Mouse (Mus musculus): ENCODE measurements around the gene Abhd14a.
A peak's percentile ranks its signal among the peaks of the same experiment; 100 is the strongest.

The Abhd14a gene

GRCm38 (mm10) chr9:106409096-106409495 is 38.4 kb downstream of the Abhd14a start:
- DNase-seq: no peak

GRCm38 (mm10) chr9:106406443-106407078 is 40.9 kb downstream of the Abhd14a start:
- peak; percentile 37 to 56 for DNase-seq

- peak; percentile 56 to 71 for DNase-seq
Measured at GRCm38 (mm10) chr9:106405275-106405674, 42.2 kb downstream of the Abhd14a start.

GRCm38 (mm10) chr9:106402607-106403375 is 44.7 kb downstream of the Abhd14a start:
- no peak for DNase-seq

GRCm38 (mm10) chr9:106402149-106402548 is 45.3 kb downstream of the Abhd14a start:
- no peak for DNase-seq

GRCm38 (mm10) chr9:106399808-106400207 is 47.7 kb downstream of the Abhd14a start:
- DNase-seq: no peak

GRCm38 (mm10) chr9:106398667-106399311 is 48.7 kb downstream of the Abhd14a start:
- no peak for DNase-seq

- no peak for DNase-seq
Measured at GRCm38 (mm10) chr9:106397733-106398132, 49.7 kb downstream of the Abhd14a start.

- no peak for DNase-seq
Measured at GRCm38 (mm10) chr9:106394649-106395602, 52.6 kb downstream of the Abhd14a start.

GRCm38 (mm10) chr9:106393548-106393947 is 53.9 kb downstream of the Abhd14a start:
- no peak for DNase-seq

GRCm38 (mm10) chr9:106392828-106393527 is 54.5 kb downstream of the Abhd14a start:
- no peak for DNase-seq
